Mouse (Mus musculus) mature B cell (primary cell): ENCODE data around the gene Krt31.

Experiments used
- in situ Hi-C: fragments of 300-500 bp; cut with MboI; formaldehyde crosslinking; loops from 2 replicates; pipeline ENCODE4 v1.14.3; 2019

The Krt31 gene

GRCm38 (mm10) chr11:100050451-100050850, at the start of gene Krt31:
Gene Krt31 (minus strand): TSS chr11:100050551.
- in situ Hi-C loops, result no loop called here

- in situ Hi-C loops, result no loop called here
These were observed 47.5 kb upstream of the Krt31 start for GRCm38 (mm10) chr11:100097819-100098218.

- in situ Hi-C loops, result no loop called here
These were observed 45.8 kb upstream of the Krt31 start, which contains the start of gene Krt35 for GRCm38 (mm10) chr11:100096141-100096540. Gene Krt35 (minus strand): TSS chr11:100096241.

- in situ Hi-C loops, result no loop called here
These were observed 38.2 kb upstream of the Krt31 start for GRCm38 (mm10) chr11:100088378-100089025.

- in situ Hi-C loops, result no loop called here
These were observed 37.5 kb upstream of the Krt31 start, which contains the start of gene Krt32 for GRCm38 (mm10) chr11:100087861-100088260. Gene Krt32 (minus strand): TSS chr11:100088226.

- in situ Hi-C loops, result no loop called here
These were observed 23.5 kb upstream of the Krt31 start for GRCm38 (mm10) chr11:100073873-100074272.

- in situ Hi-C loops, result no loop called here
These were observed 17.1 kb upstream of the Krt31 start for GRCm38 (mm10) chr11:100067293-100068036.

- in situ Hi-C loops, result no loop called here
These were observed 16.1 kb upstream of the Krt31 start for GRCm38 (mm10) chr11:100066236-100067010.

- in situ Hi-C loops, result no loop called here
These were observed 8.5 kb upstream of the Krt31 start for GRCm38 (mm10) chr11:100058875-100059274.

GRCm38 (mm10) chr11:100055686-100056655, 5.6 kb upstream of the Krt31 start:
- in situ Hi-C loops, result no loop called here

GRCm38 (mm10) chr11:100047193-100047592, 3.2 kb downstream of the Krt31 start:
- in situ Hi-C loops, result no loop called here

- in situ Hi-C loops, result no loop called here
These were observed 4.0 kb downstream of the Krt31 start for GRCm38 (mm10) chr11:100046303-100046866.

GRCm38 (mm10) chr11:100041454-100041853, 8.9 kb downstream of the Krt31 start, which contains the start of gene Krt34:
Gene Krt34 (minus strand): TSS chr11:100041554.
- in situ Hi-C loops, result no loop called here

- in situ Hi-C loops, result no loop called here
These were observed 20.6 kb downstream of the Krt31 start, which contains the start of gene Krt33b for GRCm38 (mm10) chr11:100029768-100030167. Gene Krt33b (minus strand): TSS chr11:100029868.

GRCm38 (mm10) chr11:100021438-100021837, 28.9 kb downstream of the Krt31 start:
- in situ Hi-C loops, result no loop called here

- in situ Hi-C loops, result no loop called here
These were observed 30.9 kb downstream of the Krt31 start for GRCm38 (mm10) chr11:100019466-100019865.

- in situ Hi-C loops, result no loop called here
These were observed 34.2 kb downstream of the Krt31 start, which contains the start of gene Krt33a for GRCm38 (mm10) chr11:100016112-100016511. Gene Krt33a (minus strand): TSS chr11:100016212.

- in situ Hi-C loops, result no loop called here
These were observed 36.6 kb downstream of the Krt31 start for GRCm38 (mm10) chr11:100013691-100014171.

GRCm38 (mm10) chr11:100010682-100011081, 39.7 kb downstream of the Krt31 start:
- in situ Hi-C loops, result no loop called here

GRCm38 (mm10) chr11:100008336-100008735, 42.0 kb downstream of the Krt31 start:
- in situ Hi-C loops, result no loop called here
